Mouse (Mus musculus) liver, postnatal 0 days (tissue): ENCODE measurements around the gene Hs1bp3. TPM values are rescaled to one million over a fixed set of nuclear protein-coding genes. Genes with fewer than 3 reads are reported as not detected.

Source experiments
- ATAC-seq: fragments of 200-750 bp; cut with Nextera tagmentation; 2 replicates; pipeline ENCODE4 v1.8.0; 2017; ENCODE audit warnings: mild to moderate bottlenecking, moderate library complexity
- DNase-seq: peaks from one replicate; pipeline ENCODE4 v3.0.0-alpha.2; 2016
- H3K27ac ChIP-seq: fragments of 300-500 bp; sonication (generic); 2 replicates; pipeline ENCODE4 v1.5.1; 2014; ENCODE audit warnings: antibody characterized with exemption, moderate library complexity, mild to moderate bottlenecking, low read depth
- H3K27me3 ChIP-seq: fragments of 300-500 bp; sonication (generic); 2 replicates; pipeline ENCODE4 v1.6.1; 2014; ENCODE audit warnings: low read length, control low read depth, mixed read lengths; ENCODE audit not compliant: insufficient read depth
- H3K36me3 ChIP-seq: fragments of 300-500 bp; sonication (generic); replicated peaks from 2 replicates; pipeline ENCODE4 v1.6.1; 2014; ENCODE audit warnings: mild to moderate bottlenecking, control low read depth, low read length, moderate library complexity, mixed read lengths; ENCODE audit not compliant: insufficient read depth
- H3K4me1 ChIP-seq: fragments of 300-500 bp; sonication (generic); 2 replicates; pipeline ENCODE4 v1.6.1; 2014; ENCODE audit warnings: antibody characterized with exemption, mild to moderate bottlenecking, control low read depth; ENCODE audit not compliant: insufficient read depth
- H3K4me2 ChIP-seq: fragments of 300-500 bp; sonication (generic); 2 replicates; pipeline ENCODE4 v1.6.1; 2014; ENCODE audit warnings: low read depth, mild to moderate bottlenecking, low read length, moderate library complexity, mixed read lengths
- H3K4me3 ChIP-seq: fragments of 300-500 bp; sonication (generic); 2 replicates; pipeline ENCODE4 v1.5.1; 2014; ENCODE audit warnings: low read depth, low read length
- H3K9ac ChIP-seq: fragments of 300-500 bp; sonication (generic); replicated peaks from 2 replicates; pipeline ENCODE4 v1.6.1; 2014; ENCODE audit warnings: mild to moderate bottlenecking, moderate library complexity
- H3K9me3 ChIP-seq: fragments of 300-500 bp; sonication (generic); 2 replicates; pipeline ENCODE4 v1.6.1; 2016; ENCODE audit warnings: mild to moderate bottlenecking, control low read depth, low read length, mixed read lengths
- CTCF ChIP-seq: sonication (generic); IDR thresholded peaks from 2 replicates; pipeline ENCODE4 v1.5.1; 2016; ENCODE audit warnings: antibody characterized with exemption, low read depth
- EP300 ChIP-seq: IDR thresholded peaks from 2 replicates; pipeline ENCODE4 v1.6.1; 2016; ENCODE audit warnings: antibody characterized with exemption, low read depth, mild to moderate bottlenecking
- WGBS: fragments of 180-500 bp; shearing (Covaris S2); extraction: QIAGEN DNeasy Blood & Tissue Kit; methylation state at CpG from one replicate; pipeline ENCODE4 v1.1.7; 2014; ENCODE audit not compliant: insufficient replicate concordance; 5-methylcytosine and 5-hydroxymethylcytosine counted together
- polyA plus RNA-seq: library from polyadenylated mRNA; unstranded; fragments of >200 nt; fragmentation: Nextera tagmentation; extraction: Ambion mirVana; gene quantifications from 2 replicates; pipeline ENCODE4 v1.2.1, GENCODE M21; 2015

Hs1bp3 gene
- polyA plus RNA-seq, 1 experiment from 2014 or later: 3.7 TPM

- DNase-seq (no peak), ATAC-seq (no peak)
- TF ChIP-seq CTCF (no peak), EP300 (no peak)
- Histone ChIP-seq H3K4me1 (peaks cover 3% of the 10 kb centered on the region; the same call in 1 of the 2 replicates), H3K36me3 (no peaks in the 10 kb centered on the region), H3K9me3 (no peaks in the 10 kb centered on the region), H3K9ac (no peak overlapping the region), H3K27ac (no peak overlapping the region), H3K4me3 (no peak overlapping the region), H3K27me3 (no peaks in the 10 kb centered on the region), H3K4me2 (no peak overlapping the region)
- 76% methylated on average over 5 of the region's 5 CpGs for WGBS
Measured at GRCm38 (mm10) chr12:8393226-8393625, 80.0 kb downstream of the Hs1bp3 start.

Other genes starting within 250 kb of the Hs1bp3 start
- 22.3 and 23.9 TPM in 2 replicates for gene Ldah, start 105.3 kb upstream of the Hs1bp3 start, polyA plus RNA-seq
- not detected in 2 replicates for gene Gdf7, start 11.5 kb upstream of the Hs1bp3 start, polyA plus RNA-seq
- gene Rhob, start 186.6 kb downstream of the Hs1bp3 start, polyA plus RNA-seq: 6.9 and 8.7 TPM in 2 replicates